Mouse (Mus musculus) left cerebral cortex, postnatal 10 days (tissue): ENCODE measurements at regions not wholly inside any gene's neighbourhood (a gene's known extent, or its start where the extent isn't known, plus 50 kb on each side); places are given as distances from the start of the nearest gene placed in this dataset.

Experiments
- DNase-seq, 2 experiments: peaks; one replicate each; pipeline ENCODE4 v3.0.0; 2021 to 2022; ENCODE audit warnings: low spot score in 2 of 2, mixed read lengths in 1 of 2; ENCODE audit errors: extremely low spot score in 1 of 2
- intact Hi-C: fragments of 180-260 bp; cut with DNase I; formaldehyde crosslinking; loops from one replicate; pipeline ENCODE4 v1.15.1; 2025

GRCm38 (mm10) chr1:10938436-10938835 lies 475.5 kb upstream of the A830018L16Rik start:
- intact Hi-C loops: no loop called here
- no peak for DNase-seq

- intact Hi-C loops: no loop called here
- no peak for DNase-seq
Observed at GRCm38 (mm10) chr1:10940326-10940725, 473.6 kb upstream of the A830018L16Rik start.

GRCm38 (mm10) chr1:10942979-10943378 lies 470.9 kb upstream of the A830018L16Rik start:
- no peak for DNase-seq

More at GRCm38 (mm10) chr1:10942979-10943378, 470.9 kb upstream of the A830018L16Rik start:
- intact Hi-C loops: no loop called here
